Mouse (Mus musculus) heart, embryonic 14.5 days (tissue): ENCODE data around the gene Exoc3l2. TPM values are rescaled to one million over a fixed set of nuclear protein-coding genes. Genes with fewer than 3 reads are reported as not detected.

Source experiments
- ATAC-seq: fragments of 200-750 bp; cut with Nextera tagmentation; 2 replicates; pipeline ENCODE4 v1.8.0; 2017; ENCODE audit warnings: low read depth, moderate TSS enrichment; ENCODE audit not compliant: insufficient number of reproducible peaks, insufficient read depth, low FRiP score
- H3K27ac ChIP-seq, 2 experiments: fragments of 200-500 bp in 1 of 2; fragments of 300-500 bp in 1 of 2; sonication (generic) in 1 of 2; replicated peaks in 1 of 2; 2 replicates each; pipeline ENCODE4 v1.5.1; 2012 to 2014; ENCODE audit warnings: low read depth in 2 of 2, low read length in 2 of 2, control low read depth in 1 of 2, mild to moderate bottlenecking in 1 of 2, mixed read lengths in 1 of 2; ENCODE audit not compliant: control insufficient read depth in 1 of 2, insufficient read depth in 1 of 2
- H3K27me3 ChIP-seq: fragments of 300-500 bp; sonication (generic); 2 replicates; pipeline ENCODE4 v1.6.1; 2014; ENCODE audit warnings: mild to moderate bottlenecking, low read length, control low read depth; ENCODE audit not compliant: control insufficient read depth, insufficient read depth
- H3K36me3 ChIP-seq: fragments of 300-500 bp; sonication (generic); 2 replicates; pipeline ENCODE4 v1.6.1; 2014; ENCODE audit warnings: mild to moderate bottlenecking, control low read depth, low read length, mixed read lengths; ENCODE audit not compliant: control insufficient read depth, insufficient read depth
- H3K4me1 ChIP-seq, 2 experiments: fragments of 200-500 bp in 1 of 2; fragments of 300-500 bp in 1 of 2; sonication (generic) in 1 of 2; 2 replicates each; pipeline ENCODE4 v1.6.1; 2012 to 2014; ENCODE audit warnings: low read length in 2 of 2, control low read depth in 1 of 2, mixed read lengths in 1 of 2; ENCODE audit not compliant: control insufficient read depth in 2 of 2, insufficient read depth in 2 of 2
- H3K4me2 ChIP-seq: fragments of 300-500 bp; sonication (generic); 2 replicates; pipeline ENCODE4 v1.6.1; 2014; ENCODE audit warnings: mild to moderate bottlenecking, low read length
- H3K4me3 ChIP-seq, 2 experiments: fragments of 200-500 bp in 1 of 2; fragments of 300-500 bp in 1 of 2; sonication (generic) in 1 of 2; 2 replicates each; pipeline ENCODE4 v1.5.1; 2012 to 2014; ENCODE audit warnings: low read length in 2 of 2, mild to moderate bottlenecking in 2 of 2, control low read depth in 1 of 2, low read depth in 1 of 2, moderate library complexity in 1 of 2; ENCODE audit not compliant: control insufficient read depth in 1 of 2, insufficient read depth in 1 of 2
- H3K9ac ChIP-seq: fragments of 300-500 bp; sonication (generic); 2 replicates; pipeline ENCODE4 v1.6.1; 2014; ENCODE audit warnings: mild to moderate bottlenecking, low read length
- H3K9me3 ChIP-seq: fragments of 300-500 bp; sonication (generic); 2 replicates; pipeline ENCODE4 v1.6.1; 2016; ENCODE audit warnings: low read length, control low read depth; ENCODE audit not compliant: control insufficient read depth
- WGBS: fragments of 180-500 bp; shearing (Covaris S2); extraction: QIAGEN DNeasy Blood & Tissue Kit; methylation state at CpG from one replicate; pipeline ENCODE4 v1.1.7; 2014; 5-methylcytosine and 5-hydroxymethylcytosine counted together
- polyA plus RNA-seq: library from polyadenylated mRNA; unstranded; fragments of >200 nt; fragmentation: Nextera tagmentation; extraction: Ambion mirVana; gene quantifications from 2 replicates; pipeline ENCODE4 v1.2.1, GENCODE M21; 2014

Exoc3l2 gene
- polyA plus RNA-seq, 1 experiment from 2014 or later = 1.8 TPM

DNA sequence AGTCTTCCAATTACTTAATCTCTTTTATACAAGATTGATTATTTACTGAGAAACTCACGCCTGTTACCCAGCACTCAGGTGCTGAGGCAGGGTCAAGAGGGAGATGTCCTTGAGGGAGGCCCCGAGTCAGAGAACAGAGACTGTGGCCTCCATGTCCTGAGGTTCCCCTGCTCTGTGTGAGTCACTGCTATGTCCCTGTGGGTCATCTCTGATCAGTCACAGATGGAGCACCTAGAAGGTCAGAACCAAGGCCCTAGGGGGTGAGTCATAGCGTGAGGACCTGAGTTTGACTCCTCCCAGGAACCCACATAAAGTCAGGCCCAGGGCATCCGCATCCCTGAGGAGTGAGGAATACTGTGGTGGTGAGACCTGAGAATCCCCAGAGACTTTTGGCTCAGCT, 38.5 kb downstream of the Exoc3l2 start:
- Histone ChIP-seq H3K4me3 (no peak overlapping the region), H3K36me3 (no peaks in the 10 kb centered on the region), H3K27me3 (no peaks in the 10 kb centered on the region), H3K27ac (no peak overlapping the region), H3K4me1 (no peaks in the 10 kb centered on the region), H3K4me2 (no peak overlapping the region), H3K9me3 (no peaks in the 10 kb centered on the region), H3K9ac (no peak overlapping the region)
- ATAC-seq = no peak
- WGBS = 71% methylated on average over 4 of the region's 4 CpGs

DNA sequence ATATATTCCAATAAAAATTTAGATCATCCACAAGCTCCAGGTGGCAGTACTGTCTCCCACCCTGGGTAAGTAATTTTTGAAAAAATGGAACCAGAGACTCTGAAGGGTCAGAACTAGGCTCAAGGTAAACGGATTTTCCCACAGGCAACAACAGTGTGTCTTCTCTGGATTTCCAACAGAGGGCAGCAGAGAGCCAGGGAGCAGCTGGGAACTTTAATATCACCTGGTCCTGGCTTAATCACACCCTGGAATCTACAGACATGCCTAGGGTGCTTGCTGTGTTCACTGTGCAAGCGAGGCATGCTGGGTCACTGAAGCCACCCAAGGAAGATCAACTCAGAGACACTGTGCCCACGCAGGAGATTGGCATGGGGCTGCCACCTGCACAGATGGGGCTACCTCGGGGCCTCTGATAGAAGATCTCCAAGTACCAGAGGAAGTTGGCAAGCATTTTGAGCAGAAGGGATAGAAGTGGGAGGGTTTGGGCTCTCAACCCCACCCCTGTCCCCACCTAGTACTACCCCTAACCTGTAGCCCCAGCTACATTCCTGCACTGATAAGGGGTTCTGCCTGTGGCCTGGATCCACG, 40.4 kb downstream of the Exoc3l2 start:
- ATAC-seq = no peak
- peaks cover 2 to 6% of the 10 kb centered on the region in 2 experiments; a peak in 3 of 4 replicates for H3K4me1 ChIP-seq
- H3K36me3 ChIP-seq = no peaks in the 10 kb centered on the region
- H3K4me2 ChIP-seq = no peak overlapping the region
- no peak overlapping the region for H3K27ac ChIP-seq
- WGBS = 23% methylated on average over 5 of the region's 5 CpGs
- H3K9ac ChIP-seq = no peak overlapping the region
- H3K4me3 ChIP-seq = no peak overlapping the region
- no peaks in the 10 kb centered on the region for H3K9me3 ChIP-seq
- H3K27me3 ChIP-seq = no peaks in the 10 kb centered on the region

DNA sequence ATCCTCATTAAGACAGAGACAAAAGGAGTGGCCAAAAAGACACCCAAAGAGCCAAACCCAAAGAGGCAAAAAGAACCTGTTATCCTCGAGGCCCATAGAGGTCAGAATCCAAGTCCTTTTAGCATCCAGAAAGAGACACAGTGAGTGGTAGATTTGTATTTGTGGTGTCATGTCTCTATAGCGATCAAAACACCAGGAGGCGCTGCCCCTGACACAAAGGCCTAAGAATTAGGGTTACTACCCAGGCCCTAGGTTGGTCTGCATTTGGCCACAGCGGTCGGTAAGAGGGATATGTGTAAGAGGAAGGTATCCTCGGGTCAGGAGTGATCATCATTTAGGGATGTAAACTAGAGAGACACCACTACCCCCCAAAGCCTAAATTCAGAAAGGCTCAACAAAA, 43.2 kb downstream of the Exoc3l2 start:
- H3K27me3 ChIP-seq = no peaks in the 10 kb centered on the region
- ATAC-seq = no peak
- H3K4me2 ChIP-seq = peak overlapping the region; percentile 93
- peak overlapping the region; percentile 94; the same call in 1 of the 2 replicates for H3K9ac ChIP-seq
- H3K4me3 ChIP-seq = no peak overlapping the region; a peak in 1 of 4 replicates
- no peaks in the 10 kb centered on the region for H3K9me3 ChIP-seq
- H3K27ac ChIP-seq = no peak overlapping the region
- H3K36me3 ChIP-seq = 0 out of 2 replicates have a peak, but pooled peaks cover 4% of the 10 kb centered on the region
- H3K4me1 ChIP-seq = peaks cover 5 to 14% of the 10 kb centered on the region in 2 experiments; a peak in 3 of 4 replicates
- WGBS = 38% methylated on average over 6 of the region's 6 CpGs

DNA sequence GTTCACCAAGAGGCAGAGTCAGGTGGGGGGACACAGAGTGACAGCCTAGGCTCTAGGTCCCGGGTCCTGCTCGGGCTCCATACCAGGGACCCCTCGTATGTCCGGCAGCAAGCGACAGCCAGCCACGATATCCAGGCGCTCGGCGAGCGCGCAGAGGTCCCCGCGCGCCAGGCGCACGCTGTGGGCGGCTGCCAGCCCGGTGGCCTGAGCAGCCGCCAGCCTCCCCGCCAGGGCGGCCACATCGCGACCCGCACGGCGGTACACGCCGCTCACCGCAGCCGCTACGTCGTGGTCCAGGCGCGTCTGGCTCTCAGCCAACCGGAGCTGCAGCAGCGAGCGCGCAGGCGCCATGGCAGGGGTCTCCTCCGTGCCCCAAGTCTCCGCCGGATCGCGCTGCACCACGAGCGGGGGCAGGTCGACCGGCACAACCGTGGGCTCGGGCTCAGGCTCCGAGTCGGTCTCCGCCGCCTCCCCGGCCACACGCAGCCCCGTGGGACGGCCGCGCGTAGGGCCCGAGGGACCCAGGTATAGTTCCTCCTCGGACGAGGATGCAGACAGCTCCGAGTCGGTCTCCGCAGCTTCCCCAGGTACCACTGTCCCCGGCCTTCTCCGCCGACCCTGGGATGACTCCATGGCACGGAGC, 44.0 kb downstream of the Exoc3l2 start:
- no peak overlapping the region for H3K27ac ChIP-seq
- H3K9me3 ChIP-seq = no peaks in the 10 kb centered on the region
- under 1% methylated on average over 62 of the region's 71 CpGs for WGBS
- 0 out of 2 replicates have a peak, but pooled peaks cover 5% of the 10 kb centered on the region for H3K36me3 ChIP-seq
- H3K9ac ChIP-seq = peak overlapping the region; percentile 94
- H3K4me1 ChIP-seq = peaks cover 5 to 14% of the 10 kb centered on the region in 2 experiments; a peak in 3 of 4 replicates
- ATAC-seq = no peak
- H3K27me3 ChIP-seq = no peaks in the 10 kb centered on the region
- peak overlapping the region; percentile 93 for H3K4me2 ChIP-seq
- H3K4me3 ChIP-seq = peak overlapping the region; percentile 74 to 90

DNA sequence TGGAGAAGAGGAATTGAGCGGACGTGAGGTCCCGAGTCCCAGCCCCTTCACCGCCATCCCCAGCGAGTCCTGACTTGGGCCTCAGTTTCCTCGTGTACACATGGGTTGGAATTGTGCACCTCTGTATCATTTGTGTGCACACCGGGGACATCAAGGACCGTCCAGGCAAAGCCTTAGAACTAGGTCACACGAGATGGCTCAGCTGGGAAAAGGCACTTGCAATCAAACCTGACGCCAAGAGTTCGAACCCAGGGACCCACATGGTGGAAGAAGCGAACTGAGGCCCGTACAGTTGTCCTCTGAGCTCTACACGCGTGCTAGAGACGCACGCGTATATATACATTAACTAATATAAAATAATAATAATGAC, 44.5 kb downstream of the Exoc3l2 start:
- H3K4me1 ChIP-seq = peaks cover 5 to 14% of the 10 kb centered on the region in 2 experiments; a peak in 3 of 4 replicates
- peak overlapping the region; percentile 94 for H3K9ac ChIP-seq
- no peaks in the 10 kb centered on the region for H3K9me3 ChIP-seq
- peak overlapping the region; percentile 93 for H3K4me2 ChIP-seq
- ATAC-seq = no peak
- H3K27me3 ChIP-seq = no peaks in the 10 kb centered on the region
- H3K36me3 ChIP-seq = 0 out of 2 replicates have a peak, but pooled peaks cover 5% of the 10 kb centered on the region
- H3K4me3 ChIP-seq = peak overlapping the region; percentile 74 to 90
- peak overlapping the region in 1 of 2 experiments; percentile 83; a peak in 2 of 4 replicates for H3K27ac ChIP-seq
- 5% methylated on average over 18 of the region's 18 CpGs for WGBS

DNA sequence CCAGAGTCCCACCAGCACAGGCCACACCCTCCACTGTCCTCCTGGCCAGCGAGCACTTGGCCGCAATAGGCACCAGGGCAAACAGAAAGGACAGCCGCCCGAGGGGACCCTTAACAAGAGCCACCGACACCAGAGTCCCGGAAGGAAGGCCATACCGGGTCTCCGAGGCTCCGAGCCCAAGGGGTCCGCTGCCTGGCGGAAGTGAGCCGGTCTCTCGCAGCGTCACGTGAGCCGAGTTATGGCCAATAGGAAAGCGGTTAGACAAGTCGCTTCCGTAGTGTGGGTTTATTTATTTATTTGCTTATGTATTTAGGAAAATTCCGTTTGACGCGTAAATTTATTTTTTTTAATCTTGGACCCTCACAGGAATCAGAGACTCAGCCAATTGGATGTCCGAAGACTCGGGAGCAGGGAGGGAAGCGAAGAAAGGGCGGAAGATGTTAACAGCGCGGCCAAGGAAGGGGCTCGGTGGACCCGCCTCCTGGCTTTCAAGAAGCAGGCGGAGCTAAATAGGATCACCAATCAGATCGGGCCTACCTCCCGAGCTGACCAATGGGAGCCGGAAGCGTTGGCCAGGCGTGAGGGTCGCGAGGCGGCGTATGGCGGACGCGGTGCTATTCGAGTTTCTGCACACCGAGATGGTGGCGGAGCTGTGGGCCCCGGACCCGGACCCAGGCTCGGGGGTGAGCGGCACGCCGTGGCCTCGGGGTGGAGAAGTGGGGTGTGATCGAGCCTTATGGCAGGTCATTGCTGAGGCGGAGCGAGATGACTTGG, 45.2 kb downstream of the Exoc3l2 start, which contains the start of the genes Bloc1s3 and Trappc6a:
Bloc1s3 (minus strand) TSS at position 218 of the 774 bp plus-strand sequence.
Trappc6a (plus strand) TSS at position 246 of the 774 bp plus-strand sequence.
- Histone ChIP-seq H3K9me3 (no peaks in the 10 kb centered on the region), H3K4me3 (peak within 1 kb of the TSS; percentile 74 to 90), H3K9ac (peak within 1 kb of the TSS; percentile 94), H3K27me3 (no peaks in the 10 kb centered on the region), H3K36me3 (0 out of 2 replicates have a peak, but pooled peaks cover 5% of the 10 kb centered on the region), H3K27ac (peak within 1 kb of the TSS; percentile 77 to 83), H3K4me2 (peak within 1 kb of the TSS; percentile 93), H3K4me1 (peaks cover 5 to 14% of the 10 kb centered on the region in 2 experiments; a peak in 3 of 4 replicates)
- ATAC-seq = peak; percentile 90
- whole genome bisulfite sequencing = under 1% methylated on average over 54 of the region's 56 CpGs

DNA sequence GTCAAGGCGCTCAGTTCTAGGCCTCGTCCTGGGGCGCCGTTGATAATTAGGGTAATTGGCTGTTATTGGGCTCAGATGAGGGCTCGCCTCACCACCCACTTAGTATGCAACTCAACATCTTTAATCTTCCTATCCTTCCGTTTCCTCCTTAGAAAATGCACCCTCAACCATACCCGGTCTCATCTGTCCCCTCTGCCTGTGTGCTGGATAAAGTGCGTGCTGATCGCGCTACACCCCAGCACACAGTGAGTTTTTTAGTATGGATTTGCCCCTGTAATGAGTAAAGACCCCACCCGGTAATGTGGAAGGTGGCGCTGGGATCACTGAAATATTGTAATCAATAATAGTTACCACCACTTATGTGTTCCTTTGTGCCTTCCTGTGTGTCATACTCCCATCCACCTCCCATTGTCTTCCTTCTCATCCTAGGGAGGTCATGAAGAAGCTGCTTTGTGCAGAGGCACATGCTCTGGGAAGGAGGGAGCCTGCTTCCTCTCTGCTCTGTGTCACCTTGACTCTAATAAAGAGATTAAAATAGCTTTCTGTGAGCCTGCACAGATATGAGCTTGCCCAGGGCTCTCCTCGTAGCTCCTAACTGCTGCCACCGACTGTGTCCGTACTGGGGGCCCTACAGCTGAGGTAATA, 45.9 kb downstream of the Exoc3l2 start:
- peak overlapping the region; percentile 75 to 83 for H3K27ac ChIP-seq
- peak overlapping the region; percentile 94 for H3K9ac ChIP-seq
- 2% methylated on average over 15 of the region's 15 CpGs for WGBS
- H3K4me3 ChIP-seq = peak overlapping the region; percentile 74 to 90
- peaks cover 5 to 14% of the 10 kb centered on the region in 2 experiments; a peak in 3 of 4 replicates for H3K4me1 ChIP-seq
- H3K9me3 ChIP-seq = no peaks in the 10 kb centered on the region
- 0 out of 2 replicates have a peak, but pooled peaks cover 5% of the 10 kb centered on the region for H3K36me3 ChIP-seq
- no peaks in the 10 kb centered on the region for H3K27me3 ChIP-seq
- 0 out of 2 replicates have a peak, but pooled peaks have one; percentile 6 for ATAC-seq
- H3K4me2 ChIP-seq = peak overlapping the region; percentile 93
